Mouse (Mus musculus) heart, postnatal 4 days (tissue): ENCODE measurements around the gene Serpina11. TPM values are rescaled to one million over a fixed set of nuclear protein-coding genes. Genes with fewer than 3 reads are reported as not detected.

ENCODE experiments used
- DNase-seq: peaks from one replicate; pipeline ENCODE4 v3.0.0; 2021
- total RNA-seq, 2 experiments: library from RNA; stranded (reverse); gene quantifications; 2 replicates each; pipeline ENCODE4 v1.2.3; 2021

The Serpina11 gene
- not detected for total RNA-seq

- DNase-seq, result no peak
Observed at GRCm38 (mm10) chr12:103989857-103990256, at the start of gene Serpina11. TSS of gene Serpina11 (minus strand) at chr12:103989957.

DNA sequence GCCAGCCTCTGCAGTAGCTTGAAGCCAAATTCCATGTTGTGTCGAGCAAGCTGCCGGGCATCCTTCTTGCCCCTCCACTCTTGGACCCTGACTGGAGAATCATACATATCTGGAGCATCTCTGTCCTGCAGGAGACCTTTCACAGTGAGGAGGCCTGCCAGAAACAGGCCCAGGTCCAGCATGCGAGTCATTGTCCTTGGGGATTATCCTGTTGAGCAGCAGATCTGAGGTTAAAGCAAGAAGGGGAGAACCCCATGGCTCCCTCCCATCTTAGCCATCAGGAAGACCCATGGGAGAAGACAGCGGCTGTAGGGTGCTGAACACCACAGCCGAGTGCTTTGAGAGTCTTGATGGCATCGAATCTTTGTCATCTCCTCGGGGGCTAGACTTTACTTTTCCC lies 48.4 kb upstream of the Serpina11 start:
- DNase-seq, result no peak

GRCm38 (mm10) chr12:104033752-104034151 lies 44.0 kb upstream of the Serpina11 start:
- no peak for DNase-seq

DNA sequence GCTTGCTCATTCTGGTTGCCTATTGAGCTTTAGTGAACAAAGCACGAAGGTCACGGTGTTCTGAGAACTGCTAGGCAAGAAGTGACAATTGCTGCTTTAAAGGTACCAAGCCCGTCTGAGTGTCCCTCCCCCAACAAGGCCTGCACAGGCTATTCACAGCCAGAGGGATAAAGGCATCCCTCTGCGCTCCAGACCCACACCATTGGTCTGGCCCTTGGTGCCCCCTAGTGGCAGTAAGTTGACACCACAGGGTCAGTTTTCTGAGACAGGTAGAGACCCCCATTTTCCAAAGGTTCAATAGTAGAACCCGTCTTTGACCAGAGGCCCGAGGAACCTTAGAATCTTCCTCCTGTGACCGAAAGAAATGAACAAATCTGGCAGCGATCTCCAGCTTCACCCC lies 40.2 kb upstream of the Serpina11 start:
- DNase-seq, result peak; percentile 64

- no peak for DNase-seq
Observed at GRCm38 (mm10) chr12:104015280-104015679, 25.5 kb upstream of the Serpina11 start.

GRCm38 (mm10) chr12:104013620-104014019 lies 23.9 kb upstream of the Serpina11 start, which contains the start of gene Serpina9:
TSS of gene Serpina9 (minus strand) at chr12:104013755.
- no peak for DNase-seq

DNA sequence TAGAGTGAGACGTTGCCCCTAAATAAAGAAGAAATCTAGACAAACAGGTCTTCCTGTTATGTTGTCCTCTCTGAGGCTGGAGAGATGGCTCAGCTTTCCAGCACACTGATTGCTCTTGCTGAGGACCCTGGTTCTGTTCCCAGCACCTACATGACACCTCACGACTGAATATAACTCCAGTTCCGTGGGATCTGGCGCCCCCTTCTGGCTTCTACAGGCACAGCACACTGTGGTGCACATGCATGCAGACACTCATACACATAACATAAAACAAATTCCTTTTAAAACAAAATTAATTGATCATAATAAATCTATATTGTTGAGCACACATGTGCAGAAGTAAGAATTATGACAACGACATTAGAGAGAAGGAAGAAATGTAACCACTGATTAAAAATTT lies 14.9 kb upstream of the Serpina11 start:
- DNase-seq, result no peak

GRCm38 (mm10) chr12:104003238-104003612 lies 13.5 kb upstream of the Serpina11 start:
- peak; percentile 20 for DNase-seq

GRCm38 (mm10) chr12:104002569-104003237 lies 12.9 kb upstream of the Serpina11 start:
- peak; percentile 31 for DNase-seq

DNA sequence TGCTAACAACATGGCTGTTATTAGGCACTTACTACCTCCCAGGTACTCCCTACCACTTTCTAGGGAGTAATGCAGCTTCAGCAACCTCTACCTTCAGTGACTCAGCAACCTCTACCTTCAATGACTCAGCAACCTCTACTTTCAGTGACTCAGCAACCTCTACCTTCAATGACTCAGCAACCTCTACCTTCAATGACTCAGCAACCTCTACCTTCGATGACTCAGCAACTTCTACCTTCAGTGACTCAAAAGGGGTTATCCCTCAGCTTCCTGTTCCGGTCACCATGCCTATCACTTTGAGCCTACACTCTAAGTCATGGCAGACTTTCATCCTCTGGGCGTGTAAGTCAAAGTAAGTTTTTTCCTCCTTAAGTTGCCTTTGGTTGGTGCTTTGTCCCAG lies 10.8 kb upstream of the Serpina11 start:
- DNase-seq, result no peak

DNA sequence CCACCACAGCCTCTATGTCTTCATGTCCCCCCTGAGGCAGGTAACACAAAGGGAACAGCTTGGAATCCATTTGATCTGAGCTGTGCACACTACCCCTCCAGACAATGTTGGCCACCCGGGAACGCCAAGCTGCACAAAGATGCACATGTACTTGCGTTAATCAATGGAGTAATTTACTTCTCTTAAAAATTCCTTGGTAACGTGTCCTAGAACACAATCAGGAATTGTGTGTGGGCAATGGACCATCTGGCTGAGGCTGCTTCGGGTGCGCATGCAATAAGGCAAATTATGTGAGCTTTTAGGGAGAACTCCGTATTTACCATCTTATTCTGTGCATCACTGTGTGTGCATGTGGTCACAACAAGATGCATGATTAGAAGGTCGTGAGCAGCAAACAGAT lies 9.9 kb upstream of the Serpina11 start:
- no peak for DNase-seq

- no peak for DNase-seq
Observed at GRCm38 (mm10) chr12:103996513-103996912, 6.8 kb upstream of the Serpina11 start.

- peak; percentile 78 for DNase-seq
Observed at GRCm38 (mm10) chr12:103995292-103996072, 5.7 kb upstream of the Serpina11 start.

- no peak for DNase-seq
Observed at GRCm38 (mm10) chr12:103992945-103993344, 3.2 kb upstream of the Serpina11 start.

GRCm38 (mm10) chr12:103989514-103989767 lies 316 bp downstream of the Serpina11 start:
- DNase-seq, result no peak

- no peak for DNase-seq
Observed at GRCm38 (mm10) chr12:103988754-103989513, 823 bp downstream of the Serpina11 start.

DNA sequence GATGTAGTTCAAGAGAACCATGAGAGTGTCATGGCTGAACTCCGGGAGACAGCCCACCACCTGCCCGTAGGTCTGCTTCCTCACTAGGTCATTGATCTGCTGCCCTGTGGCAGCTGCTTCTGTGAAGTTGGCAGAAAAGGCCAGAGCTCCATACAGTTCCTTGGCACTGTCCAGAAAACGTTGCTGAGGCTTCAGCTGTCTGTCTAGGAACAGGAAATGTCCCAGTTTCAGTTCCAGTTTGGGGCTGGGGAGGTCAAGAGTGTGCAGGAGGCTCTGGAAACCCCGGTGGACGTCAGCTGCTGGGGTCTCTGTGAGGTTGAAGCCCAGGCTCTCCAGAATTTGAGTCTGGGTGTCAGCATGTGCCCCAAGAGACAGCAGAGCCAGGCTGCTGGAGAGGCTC lies 3.9 kb downstream of the Serpina11 start:
- no peak for DNase-seq

GRCm38 (mm10) chr12:103984935-103985334 lies 4.8 kb downstream of the Serpina11 start:
- peak; percentile 65 for DNase-seq

DNA sequence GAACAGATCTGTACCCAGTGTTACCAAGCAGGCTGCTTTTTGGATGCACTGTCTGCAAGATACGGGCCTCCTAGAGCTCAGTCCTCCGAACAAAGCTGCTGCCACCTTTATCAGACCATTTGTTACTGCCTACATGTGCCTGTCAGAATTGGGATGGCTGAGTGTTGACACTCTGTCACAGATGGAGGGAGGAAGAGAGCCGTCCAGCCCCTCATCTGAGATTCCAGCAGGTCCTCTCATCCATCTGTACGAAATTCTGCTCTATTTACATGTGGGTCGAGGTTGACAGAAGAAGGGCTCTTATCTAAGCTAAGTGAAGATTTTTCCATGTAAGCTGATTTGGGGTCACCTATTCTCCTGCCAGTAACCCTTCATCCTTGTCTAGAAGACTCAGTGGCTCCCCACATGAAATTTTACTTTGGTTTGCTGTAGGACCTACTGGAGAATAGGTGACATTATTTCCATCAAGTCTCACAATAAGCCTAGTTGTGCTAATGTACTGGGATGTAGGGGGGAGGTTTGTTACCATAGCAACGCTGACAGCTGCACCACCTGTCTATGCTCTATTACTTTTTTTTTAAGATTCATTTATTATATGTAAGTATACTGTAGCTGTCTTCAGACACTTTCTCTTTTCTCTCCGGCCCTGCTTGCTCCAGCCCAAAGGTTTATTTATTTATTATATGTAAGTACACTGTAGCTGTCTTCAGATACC lies 8.0 kb downstream of the Serpina11 start:
- no peak for DNase-seq

DNA sequence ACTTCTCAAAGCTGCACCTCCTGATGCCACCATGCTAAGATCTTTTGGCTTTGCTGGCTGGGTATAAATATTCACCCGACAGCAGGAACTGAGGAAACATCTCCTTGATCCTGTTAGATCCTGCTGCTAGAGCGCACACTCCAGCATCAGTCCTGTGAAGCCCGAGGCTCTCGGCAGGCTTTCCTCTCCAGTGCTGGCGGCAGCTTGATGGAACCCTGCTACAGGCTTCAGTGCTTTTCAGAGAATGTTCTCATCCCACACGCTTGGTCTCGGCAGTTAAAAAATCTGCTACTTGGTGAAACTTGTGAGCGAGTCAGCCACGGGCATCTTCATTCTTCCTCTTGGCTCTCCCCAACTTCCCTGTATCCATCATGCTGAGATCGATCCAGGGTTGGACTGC lies 11.5 kb downstream of the Serpina11 start:
- DNase-seq, result no peak

- peak; percentile 31 for DNase-seq
Observed at GRCm38 (mm10) chr12:103977846-103978245, 11.9 kb downstream of the Serpina11 start.

DNA sequence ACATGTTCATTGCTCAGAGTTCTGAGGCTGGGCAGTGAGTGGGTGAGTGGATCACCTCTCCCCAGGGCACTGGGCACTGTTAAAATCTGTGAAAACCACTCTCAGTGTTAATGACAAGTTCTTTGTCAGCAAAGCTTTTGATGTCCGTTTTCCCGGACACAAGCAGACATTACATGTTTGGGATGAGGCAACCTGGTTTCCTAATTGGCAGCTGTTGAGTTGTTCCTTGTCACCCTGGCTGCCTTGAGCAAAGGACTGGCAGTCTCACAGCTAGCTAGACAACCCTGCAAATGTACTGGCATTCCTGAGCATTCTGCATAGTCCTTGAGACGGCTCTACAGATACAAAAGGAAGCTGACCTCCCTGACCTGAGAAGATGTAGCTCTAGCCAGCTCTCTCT lies 12.7 kb downstream of the Serpina11 start:
- DNase-seq, result no peak

GRCm38 (mm10) chr12:103971080-103971479 lies 18.7 kb downstream of the Serpina11 start:
- DNase-seq, result no peak
